Mouse (Mus musculus) E14TG2a.4 (cell line): ENCODE results near the gene Kctd13.

ENCODE experiments used
- CTCF ChIP-seq: conservative IDR thresholded peaks from 2 replicates; pipeline ENCODE4 v1.5.1; 2014; ENCODE audit warnings: low read length
- NANOG ChIP-seq: IDR thresholded peaks from 2 replicates; pipeline ENCODE4 v1.6.1; 2014; ENCODE audit warnings: borderline replicate concordance, low read length, mixed read lengths
- POU5F1 ChIP-seq: IDR thresholded peaks from 2 replicates; pipeline ENCODE4 v1.6.1; 2014; ENCODE audit warnings: low read length, borderline replicate concordance

DNA sequence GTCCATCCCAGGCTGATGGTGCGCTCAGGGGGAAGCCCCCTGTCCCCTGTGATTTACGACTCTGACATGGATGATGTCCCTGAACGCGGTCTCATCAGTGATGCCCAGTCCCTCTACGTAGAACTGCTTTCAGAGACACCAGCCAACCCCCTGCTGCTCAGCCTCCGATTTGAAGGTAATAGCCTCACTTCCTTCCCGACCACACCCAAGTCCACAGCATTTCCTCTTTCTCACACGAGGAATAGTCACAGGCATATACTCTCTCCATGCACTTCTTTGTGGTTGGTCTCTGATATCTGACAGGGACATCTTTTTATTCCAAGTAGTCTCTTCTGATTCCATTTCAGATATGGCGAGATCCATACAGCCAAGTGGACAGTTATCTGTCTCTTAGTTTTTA is 31.1 kb downstream of the Kctd13 start:
- TF ChIP-seq NANOG (no peak), CTCF (no peak), POU5F1 (no peak)
